ENCODE assay signal across 20 mouse cellular contexts in genomic region chr5:5012521-5013346, GRCm38 (mm10).
DNase-seq lines count a peak whose midpoint lies in the region; ATAC-seq and TF ChIP-seq lines count a peak whose summit lies in the region.
"Had no signal": no experiment of that assay in that cellular context is flagged by ENCODE, and none has a peak within 500 bp of the region (broad histone marks: within the 10 kb centered on the region; RNA-seq: fewer than 3 reads in every experiment).

No protein-coding gene starts in this region.

- no peak overlapping the region for H3K4me3 ChIP-seq in limb, embryonic 11.5 days (ENCODE audit: low read depth, low read length)
- H3K4me3 ChIP-seq in limb, embryonic 10.5 days = no peak overlapping the region
- H3K4me3 ChIP-seq in embryonic facial prominence, embryonic 15.5 days (replicated peaks) = no peak overlapping the region
- no peak overlapping the region for H3K4me3 ChIP-seq in hindbrain, postnatal 0 days (ENCODE audit: low read length)
- H3K4me3 ChIP-seq in gastrocnemius, adult 2 months = no peak overlapping the region
- no peak overlapping the region for H3K4me3 ChIP-seq in forebrain, embryonic 13.5 days
- H3K4me3 ChIP-seq: forebrain, embryonic 10.5 days; heart, embryonic 12.5 days; midbrain, embryonic 15.5 days; myocyte had no signal

- no peaks in the 10 kb centered on the region for H3K4me1 ChIP-seq in limb, embryonic 11.5 days (ENCODE audit: control insufficient read depth, insufficient read depth, low read length)
- no peaks in the 10 kb centered on the region for H3K4me1 ChIP-seq in limb, embryonic 10.5 days
- peaks cover 11% of the 10 kb centered on the region; the same call in 1 of the 2 replicates for H3K4me1 ChIP-seq in embryonic facial prominence, embryonic 15.5 days
- no peaks in the 10 kb centered on the region for H3K4me1 ChIP-seq in hindbrain, postnatal 0 days (ENCODE audit: insufficient read depth, low read length)
- peaks cover 8% of the 10 kb centered on the region for H3K4me1 ChIP-seq in forebrain, embryonic 13.5 days

- WGBS in limb, embryonic 11.5 days = 81% methylated on average over 7 of the region's 7 CpGs
- 89% methylated on average over 7 of the region's 7 CpGs for WGBS in limb, embryonic 10.5 days
- 36% methylated on average over 7 of the region's 7 CpGs for WGBS in embryonic facial prominence, embryonic 15.5 days
- WGBS in hindbrain, postnatal 0 days = 80% methylated on average over 7 of the region's 7 CpGs
- WGBS in forebrain, embryonic 13.5 days = 85% methylated on average over 7 of the region's 7 CpGs

- intact Hi-C loops in gastrocnemius, adult 2 months (cut with DNase I) = no loop called here

- no peaks in the 10 kb centered on the region for H3K27me3 ChIP-seq in limb, embryonic 11.5 days (ENCODE audit: control insufficient read depth, insufficient read depth, low read length)
- no peaks in the 10 kb centered on the region for H3K27me3 ChIP-seq in limb, embryonic 10.5 days (ENCODE audit: low read depth, poor library complexity, severe bottlenecking)
- no peaks in the 10 kb centered on the region for H3K27me3 ChIP-seq in embryonic facial prominence, embryonic 15.5 days
- no peaks in the 10 kb centered on the region for H3K27me3 ChIP-seq in hindbrain, postnatal 0 days (ENCODE audit: insufficient read depth, low read length)
- H3K27me3 ChIP-seq in forebrain, embryonic 13.5 days = no peaks in the 10 kb centered on the region
- H3K27me3 ChIP-seq: heart, embryonic 12.5 days; midbrain, embryonic 15.5 days had no signal

- no peaks in the 10 kb centered on the region for H3K9me3 ChIP-seq in limb, embryonic 11.5 days (ENCODE audit: control insufficient read depth, low read length)
- no peaks in the 10 kb centered on the region for H3K9me3 ChIP-seq in limb, embryonic 10.5 days (replicated peaks)
- H3K9me3 ChIP-seq in embryonic facial prominence, embryonic 15.5 days (replicated peaks) = no peaks in the 10 kb centered on the region
- H3K9me3 ChIP-seq in hindbrain, postnatal 0 days (ENCODE audit: low read length) = no peaks in the 10 kb centered on the region
- H3K9me3 ChIP-seq in forebrain, embryonic 13.5 days (replicated peaks) = no peaks in the 10 kb centered on the region
- H3K9me3 ChIP-seq: forebrain, embryonic 10.5 days; heart, embryonic 12.5 days; midbrain, embryonic 15.5 days had no signal

- H3K27ac ChIP-seq in limb, embryonic 11.5 days (replicated peaks; ENCODE audit: low read depth, low read length) = no peak overlapping the region
- H3K27ac ChIP-seq in limb, embryonic 10.5 days = no peak overlapping the region
- 0 out of 2 replicates have a peak overlapping the region, but pooled peaks have one; percentile 40 for H3K27ac ChIP-seq in embryonic facial prominence, embryonic 15.5 days (replicated peaks)
- H3K27ac ChIP-seq in hindbrain, postnatal 0 days = no peak overlapping the region
- no peak overlapping the region for H3K27ac ChIP-seq in gastrocnemius, adult 2 months
- no peak overlapping the region for H3K27ac ChIP-seq in forebrain, embryonic 13.5 days
- H3K27ac ChIP-seq: forebrain, embryonic 10.5 days; midbrain, embryonic 15.5 days had no signal

- ATAC-seq in limb, embryonic 11.5 days (ENCODE audit: insufficient number of reproducible peaks, low FRiP score, low TSS enrichment, low read depth) = 0 out of 2 replicates have a peak, but pooled peaks have one; percentile 51
- ATAC-seq in embryonic facial prominence, embryonic 15.5 days (ENCODE audit: insufficient number of reproducible peaks, low FRiP score, low TSS enrichment, low read depth) = no peak
- ATAC-seq in hindbrain, postnatal 0 days = no peak
- no peak for ATAC-seq in forebrain, embryonic 13.5 days
- ATAC-seq: midbrain, embryonic 15.5 days had no signal

- TF ChIP-seq CTCF in hindbrain, postnatal 0 days (IDR thresholded peaks at IDR 0.05; ENCODE audit: low read depth) = no peak
- TF ChIP-seq CTCF in gastrocnemius, adult 2 months (IDR thresholded peaks at IDR 0.05) = no peak

- H3K4me2 ChIP-seq in limb, embryonic 11.5 days (ENCODE audit: low read depth, severe bottlenecking) = no peak overlapping the region
- no peak overlapping the region for H3K4me2 ChIP-seq in embryonic facial prominence, embryonic 15.5 days (replicated peaks)
- H3K4me2 ChIP-seq in hindbrain, postnatal 0 days (ENCODE audit: low read depth, low read length) = no peak overlapping the region
- no peak overlapping the region for H3K4me2 ChIP-seq in forebrain, embryonic 13.5 days
- H3K4me2 ChIP-seq: heart, embryonic 12.5 days; midbrain, embryonic 15.5 days had no signal

- no peaks in the 10 kb centered on the region for H3K36me3 ChIP-seq in limb, embryonic 11.5 days (ENCODE audit: control insufficient read depth, insufficient read depth, low read length)
- no peaks in the 10 kb centered on the region for H3K36me3 ChIP-seq in limb, embryonic 10.5 days
- H3K36me3 ChIP-seq in embryonic facial prominence, embryonic 15.5 days = no peaks in the 10 kb centered on the region
- H3K36me3 ChIP-seq in hindbrain, postnatal 0 days (ENCODE audit: insufficient read depth, low read length) = no peaks in the 10 kb centered on the region
- no peaks in the 10 kb centered on the region for H3K36me3 ChIP-seq in forebrain, embryonic 13.5 days (ENCODE audit: poor library complexity, severe bottlenecking)
- H3K36me3 ChIP-seq: midbrain, embryonic 15.5 days had no signal

- H3K9ac ChIP-seq in limb, embryonic 11.5 days (ENCODE audit: low read length) = no peak overlapping the region
- H3K9ac ChIP-seq in embryonic facial prominence, embryonic 15.5 days = no peak overlapping the region
- H3K9ac ChIP-seq in hindbrain, postnatal 0 days (replicated peaks; ENCODE audit: low read length) = no peak overlapping the region
- no peak overlapping the region for H3K9ac ChIP-seq in forebrain, embryonic 13.5 days
- H3K9ac ChIP-seq: heart, embryonic 12.5 days; midbrain, embryonic 15.5 days had no signal

- DNase-seq in limb, embryonic 11.5 days (ENCODE audit: low spot score) = no peak
- no peak for DNase-seq in limb, embryonic 10.5 days (ENCODE audit: low spot score)
- peak; percentile 28 for DNase-seq in NIH3T3 (ENCODE audit: low read depth)
- DNase-seq in retina, adult 2 months (ENCODE audit: low read depth, low spot score) = peak; percentile 16
- DNase-seq in hindbrain, postnatal 0 days (ENCODE audit: low spot score) = no peak
- no peak for DNase-seq in gastrocnemius, adult 2 months
- DNase-seq: adrenal gland, postnatal 25 days; cerebellum, adult 9-11 months; gastrocnemius, postnatal 10 days; heart, adult 11 months; heart, postnatal 10 days; kidney, adult 18-20 months; lung, postnatal 4 days; right cerebral cortex, postnatal 14 days had no signal

Comparison
In these comparisons a context has a peak if more than half of its experiments do, and no peak if none do; other contexts are left out.
1. DNase-seq: peak in NIH3T3 (single experiment) and retina, adult 2 months (single experiment); none in limb, embryonic 11.5 days (single experiment), limb, embryonic 10.5 days (single experiment), hindbrain, postnatal 0 days (single experiment) and gastrocnemius, adult 2 months (single experiment).